Mouse (Mus musculus): ENCODE data around the gene Cfl1.
A peak's percentile ranks its signal among the peaks of the same experiment; 100 is the strongest.

Gene Cfl1

GRCm38 (mm10) chr19:5490313-5490897, at the start of gene Cfl1:
TSS of gene Cfl1 (plus strand) at chr19:5490455.
- DNase-seq (ENCODE audit: low spot score in 2 of 2), result peak; percentile 94 to 96

- DNase-seq (ENCODE audit: low spot score in 2 of 2), result no peak
These were observed 45.8 kb upstream of the Cfl1 start for GRCm38 (mm10) chr19:5444371-5444908.

- DNase-seq (ENCODE audit: low spot score in 2 of 2), result no peak
These were observed 45.3 kb upstream of the Cfl1 start for GRCm38 (mm10) chr19:5444954-5445353.

GRCm38 (mm10) chr19:5445747-5446146, 44.5 kb upstream of the Cfl1 start:
- no peak for DNase-seq (ENCODE audit: low spot score in 2 of 2)

- DNase-seq (ENCODE audit: low spot score in 2 of 2), result peak; percentile 74 to 80
These were observed 42.5 kb upstream of the Cfl1 start, which contains the start of gene Fosl1 for GRCm38 (mm10) chr19:5447515-5448353. TSS of gene Fosl1 (plus strand) at chr19:5447547.

GRCm38 (mm10) chr19:5448354-5449150, 41.7 kb upstream of the Cfl1 start:
- DNase-seq (ENCODE audit: low spot score in 2 of 2), result no peak

GRCm38 (mm10) chr19:5449673-5450072, 40.6 kb upstream of the Cfl1 start:
- DNase-seq (ENCODE audit: low spot score in 2 of 2), result no peak

- no peak for DNase-seq (ENCODE audit: low spot score in 2 of 2)
These were observed 38.5 kb upstream of the Cfl1 start for GRCm38 (mm10) chr19:5451766-5452165.

- no peak for DNase-seq (ENCODE audit: low spot score in 2 of 2)
These were observed 35.2 kb upstream of the Cfl1 start for GRCm38 (mm10) chr19:5455037-5455436.

- peak in 1 of 2 experiments; percentile 10 for DNase-seq (ENCODE audit: low spot score in 2 of 2)
These were observed 34.7 kb upstream of the Cfl1 start for GRCm38 (mm10) chr19:5455568-5455967.

GRCm38 (mm10) chr19:5456241-5456921, 33.9 kb upstream of the Cfl1 start:
- DNase-seq (ENCODE audit: low spot score in 2 of 2), result peak in 1 of 2 experiments; percentile 13

GRCm38 (mm10) chr19:5456922-5457745, 33.1 kb upstream of the Cfl1 start:
- peak; percentile 94 to 98 for DNase-seq (ENCODE audit: low spot score in 2 of 2)

- DNase-seq (ENCODE audit: low spot score in 2 of 2), result peak in 1 of 2 experiments; percentile 3
These were observed 32.4 kb upstream of the Cfl1 start, which contains the start of gene Ccdc85b for GRCm38 (mm10) chr19:5457746-5458442. TSS of gene Ccdc85b (minus strand) at chr19:5457894.

GRCm38 (mm10) chr19:5459019-5459418, 31.2 kb upstream of the Cfl1 start:
- peak in 1 of 2 experiments; percentile 59 for DNase-seq (ENCODE audit: low spot score in 2 of 2)

GRCm38 (mm10) chr19:5459896-5460295, 30.4 kb upstream of the Cfl1 start:
- no peak for DNase-seq (ENCODE audit: low spot score in 2 of 2)

- DNase-seq (ENCODE audit: low spot score in 2 of 2), result peak; percentile 85 to 91
These were observed 29.8 kb upstream of the Cfl1 start, which contains the start of gene Fibp for GRCm38 (mm10) chr19:5460465-5460911. TSS of gene Fibp (plus strand) at chr19:5460615.

GRCm38 (mm10) chr19:5461411-5461810, 28.8 kb upstream of the Cfl1 start:
- no peak for DNase-seq (ENCODE audit: low spot score in 2 of 2)

GRCm38 (mm10) chr19:5463212-5463611, 27.0 kb upstream of the Cfl1 start:
- no peak for DNase-seq (ENCODE audit: low spot score in 2 of 2)

- DNase-seq (ENCODE audit: low spot score in 2 of 2), result peak in 1 of 2 experiments; percentile 50
These were observed 26.3 kb upstream of the Cfl1 start for GRCm38 (mm10) chr19:5463791-5464562.

All from right cerebral cortex, adult 2 months (tissue).